Mouse (Mus musculus) cerebellum, adult 11 months (tissue): ENCODE results near the gene Mettl24.

Source experiments
- DNase-seq: peaks from one replicate; pipeline ENCODE4 v3.0.0; 2022

The Mettl24 gene

GRCm38 (mm10) chr10:40825952-40826351 lies 142.9 kb downstream of the Mettl24 start:
- no peak for DNase-seq

GRCm38 (mm10) chr10:40827706-40828105 lies 144.6 kb downstream of the Mettl24 start:
- DNase-seq: no peak

GRCm38 (mm10) chr10:40830312-40830711 lies 147.2 kb downstream of the Mettl24 start:
- DNase-seq: no peak

DNA sequence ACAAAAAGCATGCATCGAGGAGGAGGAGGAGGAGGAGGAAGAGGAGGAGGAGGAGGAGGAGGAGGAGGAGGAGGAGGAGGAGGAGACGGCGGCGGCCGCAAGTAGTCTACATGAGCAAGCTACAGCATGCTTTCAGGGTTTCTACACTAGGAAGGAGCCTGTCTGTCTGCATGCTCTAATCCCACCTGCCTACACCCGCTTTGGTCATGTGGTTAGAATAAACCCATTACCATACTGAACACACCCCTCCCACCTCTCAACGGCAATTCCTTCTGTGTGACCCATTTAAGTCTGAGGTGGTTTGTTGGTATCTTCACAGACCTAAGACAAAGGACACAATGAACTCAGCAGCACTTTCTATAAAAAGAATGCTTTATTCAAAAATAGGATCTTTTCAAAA lies 148.2 kb downstream of the Mettl24 start:
- no peak for DNase-seq

- DNase-seq: no peak
Measured at GRCm38 (mm10) chr10:40840086-40840485, 157.0 kb downstream of the Mettl24 start.

GRCm38 (mm10) chr10:40843841-40844240 lies 160.8 kb downstream of the Mettl24 start:
- no peak for DNase-seq

- no peak for DNase-seq
Measured at GRCm38 (mm10) chr10:40844546-40844945, 161.5 kb downstream of the Mettl24 start.

GRCm38 (mm10) chr10:40845626-40846025 lies 162.5 kb downstream of the Mettl24 start:
- peak; percentile 33 for DNase-seq

GRCm38 (mm10) chr10:40847176-40847874 lies 164.2 kb downstream of the Mettl24 start:
- peak; percentile 81 for DNase-seq

GRCm38 (mm10) chr10:40850644-40851043 lies 167.6 kb downstream of the Mettl24 start:
- DNase-seq: no peak

DNA sequence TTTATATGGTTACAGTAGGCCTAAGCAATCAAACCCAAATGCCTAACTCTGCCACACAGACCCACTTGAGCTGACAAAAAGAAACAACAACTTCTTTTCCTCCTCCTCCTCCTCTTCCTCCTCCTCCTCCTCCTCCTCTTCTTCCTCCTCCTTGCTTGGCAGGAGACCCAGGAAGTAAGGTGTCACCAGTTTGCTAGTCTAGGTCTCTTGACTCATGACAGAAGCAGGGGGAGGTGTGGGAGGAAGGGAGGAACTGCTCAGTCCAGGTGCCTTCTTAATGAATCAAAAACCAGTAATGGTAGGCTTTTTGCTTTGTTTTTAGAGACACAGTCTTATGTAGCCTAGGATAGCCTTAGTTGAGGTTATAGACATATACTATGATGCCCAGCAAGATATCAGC lies 168.1 kb downstream of the Mettl24 start:
- no peak for DNase-seq

GRCm38 (mm10) chr10:40855616-40856015 lies 172.5 kb downstream of the Mettl24 start:
- no peak for DNase-seq

DNA sequence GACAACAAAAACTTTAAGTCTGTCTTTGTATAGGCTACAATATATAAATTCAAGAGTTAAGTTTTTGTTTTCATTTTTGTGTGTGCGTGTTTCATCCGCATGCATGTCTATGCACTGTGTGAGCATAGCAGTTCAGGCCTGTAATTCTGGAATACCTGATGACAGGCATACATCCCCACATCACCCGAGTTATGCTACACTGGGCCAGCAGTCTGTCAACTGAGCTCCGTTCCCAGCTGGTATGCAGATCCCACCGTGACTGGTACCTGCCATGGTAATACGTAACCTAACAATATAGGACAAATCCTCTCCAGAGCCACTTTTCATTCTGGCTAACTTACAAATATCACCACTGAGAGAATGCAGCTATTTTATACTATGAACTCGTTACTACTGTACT lies 173.6 kb downstream of the Mettl24 start:
- DNase-seq: no peak

DNA sequence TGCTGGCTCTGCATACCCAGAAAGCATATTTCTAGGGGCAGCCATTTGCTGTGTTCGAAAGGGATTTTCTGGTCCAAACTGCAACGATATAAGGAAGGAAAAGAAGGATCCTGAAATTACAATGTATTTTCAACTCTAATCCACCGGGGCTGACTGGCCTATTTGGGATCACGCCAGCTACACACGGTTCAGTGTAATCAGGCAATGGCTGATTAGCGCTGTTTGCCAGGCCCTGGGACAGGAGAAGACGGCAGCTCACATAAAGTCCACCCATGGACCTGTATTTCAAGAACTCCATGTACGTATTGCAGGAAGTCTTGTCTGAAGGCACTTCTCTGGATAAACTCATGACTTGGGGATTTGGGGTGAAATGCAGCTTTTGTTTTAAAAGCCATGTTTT lies 174.5 kb downstream of the Mettl24 start:
- peak; percentile 75 for DNase-seq
